Mouse (Mus musculus): Measurements from ENCODE around the gene Ednrb. TPM values are rescaled to one million over a fixed set of nuclear protein-coding genes. Genes with fewer than 3 reads are reported as not detected.

Gene Ednrb
- 147 and 170 TPM in 2 replicates for polyA plus RNA-seq (2016; fragmentation: Nextera tagmentation; extraction: Ambion mirVana)

DNA sequence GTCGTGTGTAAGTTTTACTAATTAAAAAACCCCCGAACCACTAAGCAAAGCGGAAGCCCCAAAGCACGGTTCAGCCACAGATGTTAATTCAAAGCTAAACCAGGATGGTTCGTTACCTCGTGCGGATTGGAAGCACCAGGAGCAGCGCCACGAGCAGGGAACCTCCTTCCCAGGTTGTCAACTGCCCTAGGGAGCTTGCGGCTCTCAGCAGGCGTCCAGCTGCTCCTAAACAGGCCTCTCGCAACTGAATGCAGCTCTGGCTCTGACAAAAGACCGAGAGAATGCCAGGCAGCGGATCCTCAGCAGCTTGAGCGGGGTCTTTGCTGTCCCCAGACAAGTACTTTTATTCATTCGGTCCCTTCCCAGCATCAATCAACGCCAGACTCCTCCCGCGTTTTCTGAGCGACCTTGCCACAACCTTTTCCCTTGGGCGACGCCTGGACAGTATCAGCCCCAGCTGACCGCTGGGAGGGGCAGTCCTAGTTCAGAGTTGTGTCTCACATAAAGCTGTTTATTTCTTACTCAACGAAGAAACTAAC is at the start of gene Ednrb:
TSS of gene Ednrb (minus strand) at position 392 of the 539 bp plus-strand sequence.
- Histone ChIP-seq H3K4me1 (peaks cover 18% of the 10 kb centered on the region), H3K4me3 (peak within 1 kb of the TSS; percentile 60), H3K9ac (peak within 1 kb of the TSS; percentile 67), H3K27me3 (replicated peaks) (no peaks in the 10 kb centered on the region), H3K9me3 (no peaks in the 10 kb centered on the region), H3K27ac (peak within 1 kb of the TSS; percentile 66), H3K4me2 (replicated peaks) (peak within 1 kb of the TSS; percentile 93), H3K36me3 (no peaks in the 10 kb centered on the region)
- WGBS, result under 1% methylated on average over 24 of the region's 24 CpGs
- peak; percentile 89 for ATAC-seq (ENCODE audit: low FRiP score, low read depth)

DNA sequence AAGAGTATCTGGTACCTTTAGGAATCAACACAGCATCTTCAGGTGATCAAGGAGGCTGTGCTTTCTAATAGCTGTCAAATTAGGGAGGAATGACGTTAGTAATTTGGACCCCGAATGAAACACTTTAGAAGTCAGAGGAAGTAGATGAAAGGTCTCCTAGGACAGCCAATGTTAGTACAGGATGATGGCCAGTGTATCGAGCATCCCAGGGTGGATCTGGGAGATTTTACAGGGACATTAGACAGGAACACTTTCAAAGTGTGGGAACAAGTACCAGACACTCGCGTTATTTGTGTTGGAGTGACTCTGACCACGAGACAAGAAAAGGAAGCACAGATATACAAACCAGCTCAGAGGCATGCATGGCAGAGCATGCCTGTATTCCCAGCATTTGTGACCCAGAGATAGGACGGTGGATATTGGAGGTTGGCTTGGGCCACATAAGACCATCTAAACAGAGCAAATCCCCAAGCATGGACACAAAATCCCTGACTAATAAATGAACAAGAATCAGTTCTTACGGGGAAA is 48.3 kb upstream of the Ednrb start:
- no peak for ATAC-seq (ENCODE audit: low FRiP score, low read depth)
- no peaks in the 10 kb centered on the region for H3K4me1 ChIP-seq
- no peaks in the 10 kb centered on the region for H3K27me3 ChIP-seq (replicated peaks)
- no peaks in the 10 kb centered on the region for H3K36me3 ChIP-seq
- no peak overlapping the region for H3K4me2 ChIP-seq (replicated peaks)
- no peak overlapping the region for H3K4me3 ChIP-seq
- H3K9ac ChIP-seq, result no peak overlapping the region
- 87% methylated on average over 8 of the region's 8 CpGs for WGBS
- H3K27ac ChIP-seq, result no peak overlapping the region
- no peaks in the 10 kb centered on the region for H3K9me3 ChIP-seq

DNA sequence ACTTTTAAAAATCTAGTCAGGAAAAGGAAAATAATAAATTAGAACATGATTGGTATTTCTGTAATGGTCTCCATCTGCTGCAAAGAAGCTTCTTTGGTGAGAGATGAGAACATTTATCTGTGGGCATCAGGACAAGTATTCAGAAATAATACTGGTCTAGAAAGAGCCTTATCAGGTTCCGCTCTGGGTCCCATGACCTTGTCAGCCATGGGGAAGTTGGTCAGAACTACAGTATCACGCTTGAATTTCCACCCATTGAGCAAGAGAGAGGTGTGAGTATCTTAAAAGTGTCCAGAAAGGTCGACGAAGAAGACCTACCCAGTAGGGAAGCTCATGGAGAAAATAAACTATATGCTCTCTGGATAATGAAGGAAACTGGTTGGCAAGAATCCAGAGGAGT is 46.6 kb upstream of the Ednrb start:
- Histone ChIP-seq H3K27ac (no peak overlapping the region), H3K4me3 (no peak overlapping the region), H3K9me3 (no peaks in the 10 kb centered on the region), H3K4me1 (no peaks in the 10 kb centered on the region), H3K27me3 (replicated peaks) (no peaks in the 10 kb centered on the region), H3K9ac (no peak overlapping the region), H3K36me3 (no peaks in the 10 kb centered on the region), H3K4me2 (replicated peaks) (no peak overlapping the region)
- no peak for ATAC-seq (ENCODE audit: low FRiP score, low read depth)
- 88% methylated on average over 4 of the region's 4 CpGs for WGBS

DNA sequence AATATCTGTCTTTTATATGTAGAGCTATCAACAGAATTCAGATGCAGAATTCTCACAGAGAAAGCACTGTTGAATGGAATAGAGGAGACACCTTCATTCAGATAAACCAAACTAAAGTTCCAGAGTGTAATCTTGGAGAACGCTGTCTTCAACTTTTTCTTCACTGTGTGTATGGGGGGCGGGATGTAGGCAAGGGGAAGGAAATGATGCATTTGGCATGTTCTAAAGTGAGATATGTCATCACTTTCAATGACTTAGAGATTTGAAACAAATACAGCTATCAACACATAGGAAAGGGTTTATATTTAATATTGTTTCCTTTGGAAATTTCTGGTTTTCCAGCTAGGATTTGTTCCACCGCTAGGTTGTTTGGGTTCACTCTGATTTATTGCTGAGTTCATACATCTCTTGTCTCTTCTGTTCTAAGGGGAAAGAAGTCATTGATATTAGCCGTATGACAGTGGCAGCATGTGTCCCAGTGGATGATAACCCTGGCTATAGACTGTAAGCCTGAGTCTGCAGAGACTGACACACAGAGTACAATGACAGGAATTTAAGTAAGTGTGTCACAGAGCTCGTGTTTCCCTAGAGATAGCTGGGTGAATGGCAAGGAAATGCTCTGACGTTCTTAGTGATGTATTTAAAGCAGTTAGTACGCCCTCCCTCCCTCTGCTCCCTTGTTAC is 40.8 kb upstream of the Ednrb start:
- Histone ChIP-seq H3K4me1 (no peaks in the 10 kb centered on the region), H3K9ac (no peak overlapping the region), H3K4me2 (replicated peaks) (no peak overlapping the region), H3K27ac (no peak overlapping the region), H3K27me3 (replicated peaks) (no peaks in the 10 kb centered on the region), H3K4me3 (no peak overlapping the region), H3K9me3 (no peaks in the 10 kb centered on the region), H3K36me3 (no peaks in the 10 kb centered on the region)
- ATAC-seq (ENCODE audit: low FRiP score, low read depth), result no peak
- WGBS, result 72% methylated on average over 7 of the region's 7 CpGs

DNA sequence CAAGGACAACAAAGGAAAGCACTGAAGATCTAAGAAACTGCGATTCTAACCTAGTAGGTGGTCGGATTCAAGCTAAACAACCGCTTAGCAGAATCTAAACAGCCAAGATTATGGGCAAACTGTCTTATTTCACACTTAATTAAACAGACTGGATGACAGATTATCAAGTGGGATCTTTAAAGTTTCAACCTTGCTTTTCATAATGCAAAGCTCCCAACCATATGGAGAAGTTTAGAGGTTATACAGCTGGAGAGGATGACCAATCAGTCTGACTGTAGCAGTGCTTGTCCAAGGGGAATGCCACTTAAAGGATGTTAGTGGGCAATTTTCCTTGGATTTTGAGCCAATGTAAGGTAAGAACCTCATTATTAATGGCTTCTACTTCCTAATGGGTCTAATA is 38.7 kb upstream of the Ednrb start:
- Histone ChIP-seq H3K36me3 (no peaks in the 10 kb centered on the region), H3K4me1 (no peaks in the 10 kb centered on the region), H3K4me3 (no peak overlapping the region), H3K27ac (no peak overlapping the region), H3K9me3 (no peaks in the 10 kb centered on the region), H3K4me2 (replicated peaks) (no peak overlapping the region), H3K27me3 (replicated peaks) (no peaks in the 10 kb centered on the region), H3K9ac (no peak overlapping the region)
- no peak for ATAC-seq (ENCODE audit: low FRiP score, low read depth)
- 88% methylated on average over 3 of the region's 3 CpGs for WGBS

DNA sequence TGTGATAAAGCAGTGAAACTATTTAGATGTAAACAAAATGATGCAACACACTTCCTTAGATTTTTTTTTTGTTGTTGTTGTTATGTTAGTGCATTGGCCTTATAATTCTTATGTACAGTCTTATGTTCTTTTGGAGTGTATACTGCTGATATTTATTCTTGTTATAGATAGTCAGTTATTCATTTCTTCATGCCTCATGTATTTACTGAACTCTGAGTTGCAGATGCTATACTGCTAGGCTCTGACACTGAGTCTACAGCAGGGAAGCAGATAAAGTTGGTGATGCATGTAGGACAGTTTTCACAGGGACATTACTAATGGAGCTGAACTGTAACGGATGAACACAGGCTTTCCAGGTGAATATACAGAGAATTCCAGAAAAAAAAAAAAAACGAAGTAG is 32.9 kb upstream of the Ednrb start:
- Histone ChIP-seq H3K4me2 (replicated peaks) (no peak overlapping the region), H3K4me1 (no peaks in the 10 kb centered on the region), H3K9ac (no peak overlapping the region), H3K27me3 (replicated peaks) (no peaks in the 10 kb centered on the region), H3K36me3 (no peaks in the 10 kb centered on the region), H3K27ac (no peak overlapping the region), H3K9me3 (no peaks in the 10 kb centered on the region), H3K4me3 (no peak overlapping the region)
- WGBS, result 84% methylated on average over 2 of the region's 2 CpGs
- ATAC-seq (ENCODE audit: low FRiP score, low read depth), result no peak

DNA sequence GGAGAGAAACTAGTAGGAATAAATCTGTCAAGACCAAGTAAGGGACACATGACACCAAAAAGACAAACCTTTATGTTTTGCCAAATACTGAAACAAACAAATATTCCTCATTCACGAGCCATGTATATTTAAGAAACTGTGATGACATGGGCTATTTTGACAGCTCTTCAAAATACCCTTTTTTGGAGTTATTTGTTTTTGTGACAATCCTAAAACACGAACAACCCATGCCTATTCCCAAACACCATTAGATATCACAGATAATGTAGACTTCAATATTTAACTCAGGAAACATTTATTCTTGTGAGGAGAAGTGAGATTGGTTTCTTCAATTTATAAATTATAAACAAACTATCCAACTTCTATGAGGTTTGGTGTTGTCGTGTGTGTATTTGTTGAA is 32.4 kb upstream of the Ednrb start:
- Histone ChIP-seq H3K36me3 (no peaks in the 10 kb centered on the region), H3K4me3 (no peak overlapping the region), H3K9ac (no peak overlapping the region), H3K4me1 (no peaks in the 10 kb centered on the region), H3K27me3 (replicated peaks) (no peaks in the 10 kb centered on the region), H3K4me2 (replicated peaks) (no peak overlapping the region), H3K9me3 (no peaks in the 10 kb centered on the region), H3K27ac (no peak overlapping the region)
- no peak for ATAC-seq (ENCODE audit: low FRiP score, low read depth)
- WGBS, result 81% methylated on average over 3 of the region's 3 CpGs

DNA sequence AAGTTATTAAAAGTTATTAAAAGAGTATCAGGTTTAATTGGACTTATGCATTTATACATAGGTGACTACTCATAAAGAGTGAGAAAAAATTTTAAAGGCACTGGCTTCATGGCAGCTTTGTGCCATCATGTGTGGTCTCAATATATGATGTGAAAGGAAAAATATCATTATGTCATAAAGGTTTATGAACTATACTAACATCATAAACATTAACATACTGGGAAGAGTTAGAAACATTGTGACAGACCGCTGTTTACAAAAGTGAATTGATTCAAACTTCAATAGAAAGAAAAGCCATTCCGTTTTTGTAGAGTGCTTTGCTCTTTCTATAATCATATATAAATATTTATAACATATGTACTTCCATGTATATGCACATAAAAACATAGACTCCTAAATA is 22.4 kb upstream of the Ednrb start:
- Histone ChIP-seq H3K4me2 (replicated peaks) (no peak overlapping the region), H3K27ac (no peak overlapping the region), H3K27me3 (replicated peaks) (no peaks in the 10 kb centered on the region), H3K4me1 (no peaks in the 10 kb centered on the region), H3K4me3 (no peak overlapping the region), H3K36me3 (no peaks in the 10 kb centered on the region), H3K9ac (no peak overlapping the region), H3K9me3 (no peaks in the 10 kb centered on the region)
- 93% methylated on average over 2 of the region's 2 CpGs for whole genome bisulfite sequencing
- no peak for ATAC-seq (ENCODE audit: low FRiP score, low read depth)

DNA sequence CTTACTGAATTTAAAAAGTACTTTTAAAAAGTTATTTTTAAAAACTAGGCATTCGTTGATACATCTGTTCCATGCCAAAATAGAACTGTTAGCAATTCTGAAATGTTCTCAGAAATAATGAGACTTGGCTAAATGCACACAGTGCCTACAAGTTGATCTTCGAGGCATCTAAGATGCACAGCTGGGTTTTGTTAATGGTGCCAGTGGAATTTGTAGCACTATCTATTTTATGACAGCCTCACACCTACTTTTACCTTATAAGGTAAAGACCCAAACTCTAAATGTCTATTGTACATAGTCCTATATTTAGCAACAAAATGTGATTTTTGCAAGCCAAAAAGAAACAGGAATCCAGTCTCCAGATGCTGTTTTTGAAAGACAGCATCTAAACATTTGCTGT is 21.0 kb upstream of the Ednrb start:
- Histone ChIP-seq H3K4me3 (no peak overlapping the region), H3K36me3 (no peaks in the 10 kb centered on the region), H3K27me3 (replicated peaks) (no peaks in the 10 kb centered on the region), H3K4me1 (no peaks in the 10 kb centered on the region), H3K9ac (no peak overlapping the region), H3K4me2 (replicated peaks) (no peak overlapping the region), H3K27ac (no peak overlapping the region), H3K9me3 (no peaks in the 10 kb centered on the region)
- no peak for ATAC-seq (ENCODE audit: low FRiP score, low read depth)
- WGBS, result 88% methylated on average over 2 of the region's 2 CpGs

DNA sequence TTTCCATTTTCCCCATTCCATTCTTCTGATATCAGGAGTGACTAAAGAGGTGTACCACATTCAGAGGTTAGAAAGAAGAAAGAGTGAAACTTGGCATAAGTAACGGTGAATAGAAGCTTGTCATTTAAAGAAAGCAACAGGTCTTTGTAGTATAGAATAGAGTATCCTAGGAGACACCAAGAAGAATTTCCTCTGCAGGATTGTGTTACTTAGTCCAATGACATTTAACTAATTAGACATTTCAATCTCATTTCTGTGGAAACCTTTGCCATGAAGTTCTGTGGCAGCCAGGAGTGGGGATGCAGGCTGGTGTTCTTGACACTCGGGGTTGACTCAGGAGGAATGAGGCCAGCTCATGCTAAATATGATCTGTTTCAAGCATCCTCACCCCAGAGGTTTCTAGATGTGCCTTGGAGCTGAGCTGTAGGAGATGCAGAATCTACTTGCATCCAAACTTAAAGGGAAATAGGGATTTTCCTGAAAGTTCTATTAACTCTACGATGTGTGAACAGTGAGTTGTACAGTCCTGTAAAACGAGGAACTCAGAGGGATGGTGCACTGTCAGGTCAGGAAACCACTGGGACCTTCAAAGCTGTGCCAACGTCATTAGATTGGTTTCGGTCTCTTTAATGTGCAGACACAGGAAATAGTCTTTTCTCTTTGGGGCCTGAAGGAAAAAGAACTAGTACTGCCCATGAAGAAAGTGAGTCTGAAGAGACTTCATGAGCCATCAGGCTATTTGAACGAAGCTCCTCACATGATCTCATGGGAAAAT is 6.1 kb upstream of the Ednrb start:
- 68% methylated on average over 7 of the region's 7 CpGs for WGBS
- H3K27ac ChIP-seq, result no peak overlapping the region
- H3K9me3 ChIP-seq, result no peaks in the 10 kb centered on the region
- no peak for ATAC-seq (ENCODE audit: low FRiP score, low read depth)
- H3K4me1 ChIP-seq, result 0 out of 2 replicates have a peak, but pooled peaks cover under 1% of the 10 kb centered on the region
- H3K9ac ChIP-seq, result no peak overlapping the region
- H3K4me2 ChIP-seq (replicated peaks), result no peak overlapping the region
- no peaks in the 10 kb centered on the region for H3K27me3 ChIP-seq (replicated peaks)
- no peaks in the 10 kb centered on the region for H3K36me3 ChIP-seq
- H3K4me3 ChIP-seq, result no peak overlapping the region

DNA sequence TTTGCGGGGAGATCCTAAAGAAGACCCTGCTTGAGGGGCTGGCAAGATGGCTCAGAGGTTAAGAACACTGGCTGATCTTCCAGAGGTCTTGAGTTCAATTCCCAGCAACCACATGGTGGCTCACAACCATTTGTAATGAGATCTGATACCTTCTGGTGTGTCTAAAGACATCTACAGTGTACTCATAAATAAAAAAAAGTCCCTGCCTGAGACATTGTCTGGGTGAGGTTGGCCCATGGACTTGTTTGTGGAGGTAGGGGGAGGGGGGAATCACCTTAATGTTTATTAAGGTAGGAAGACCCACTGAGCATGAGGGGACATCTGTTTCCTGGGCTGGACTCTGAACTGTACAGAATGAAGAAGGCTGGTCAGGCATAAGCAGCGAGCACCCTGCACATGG is 1.5 kb upstream of the Ednrb start:
- ATAC-seq (ENCODE audit: low FRiP score, low read depth), result no peak
- WGBS, result 94% methylated on average over 2 of the region's 2 CpGs
- H3K4me1 ChIP-seq, result peaks cover 16% of the 10 kb centered on the region
- no peak overlapping the region for H3K9ac ChIP-seq
- no peak overlapping the region for H3K4me3 ChIP-seq
- no peaks in the 10 kb centered on the region for H3K36me3 ChIP-seq
- H3K27me3 ChIP-seq (replicated peaks), result no peaks in the 10 kb centered on the region
- no peaks in the 10 kb centered on the region for H3K9me3 ChIP-seq
- no peak overlapping the region for H3K4me2 ChIP-seq (replicated peaks)
- H3K27ac ChIP-seq, result no peak overlapping the region

DNA sequence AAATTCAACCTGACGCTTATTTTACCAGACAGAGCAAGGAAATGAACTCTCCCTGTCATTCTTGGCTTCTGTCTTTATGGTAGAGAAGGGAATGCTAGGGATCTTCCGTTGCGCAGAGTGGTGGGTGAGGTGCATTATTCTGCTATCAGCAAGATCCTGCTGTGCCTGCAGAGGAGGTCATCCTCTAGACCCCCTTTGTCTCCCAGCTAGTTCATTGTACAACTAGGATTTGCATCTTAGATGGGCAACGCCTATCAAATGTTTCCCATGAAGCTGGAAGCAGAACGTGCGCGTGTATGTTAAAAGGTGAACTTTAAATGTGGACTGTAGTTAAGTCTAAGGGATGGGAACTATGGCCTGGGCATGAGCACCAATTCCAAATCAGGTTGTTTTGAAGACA is 742 bp upstream of the Ednrb start:
- H3K9ac ChIP-seq, result no peak overlapping the region
- ATAC-seq (ENCODE audit: low FRiP score, low read depth), result no peak
- H3K27ac ChIP-seq, result no peak overlapping the region
- H3K9me3 ChIP-seq, result no peaks in the 10 kb centered on the region
- H3K36me3 ChIP-seq, result no peaks in the 10 kb centered on the region
- H3K4me1 ChIP-seq, result peaks cover 18% of the 10 kb centered on the region
- no peaks in the 10 kb centered on the region for H3K27me3 ChIP-seq (replicated peaks)
- WGBS, result 66% methylated on average over 7 of the region's 7 CpGs
- peak overlapping the region; percentile 93; the same call in 1 of the 2 replicates for H3K4me2 ChIP-seq (replicated peaks)
- H3K4me3 ChIP-seq, result no peak overlapping the region

Data from neural tube, embryonic 12.5 days (tissue).